Mouse (Mus musculus): ENCODE data around the gene Adgrg3. TPM values are rescaled to one million over a fixed set of nuclear protein-coding genes. Genes with fewer than 3 reads are reported as not detected.

Gene Adgrg3
- polyA plus RNA-seq, 1 experiment from 2014 or later = 2.4 TPM

DNA sequence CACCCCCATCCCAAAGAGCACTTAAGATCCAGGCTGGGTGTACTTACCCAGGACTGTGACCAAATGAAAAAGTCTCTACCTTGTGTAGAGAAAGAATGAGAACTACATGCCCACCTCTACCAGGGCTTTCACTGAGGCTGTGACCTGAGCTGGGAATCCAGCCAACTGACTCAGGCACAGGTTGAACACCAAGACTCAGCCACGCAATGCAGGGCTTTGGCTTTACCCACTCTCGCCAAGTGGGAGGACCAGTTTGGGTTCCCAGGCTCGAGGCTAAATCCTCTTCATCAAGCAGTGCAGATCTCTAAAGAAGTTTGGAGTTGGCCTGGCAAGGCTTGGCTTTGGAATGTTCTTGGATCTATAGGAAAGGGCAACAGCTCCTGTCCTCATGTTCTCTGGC, 58.0 kb downstream of the Adgrg3 start:
- Histone ChIP-seq H3K4me3 (replicated peaks) (no peak overlapping the region), H3K27ac (no peak overlapping the region), H3K4me1 (peaks cover 5% of the 10 kb centered on the region; the same call in 1 of the 2 replicates), H3K9me3 (no peaks in the 10 kb centered on the region), H3K9ac (no peak overlapping the region), H3K4me2 (no peak overlapping the region), H3K27me3 (peaks cover 10% of the 10 kb centered on the region; the same call in 1 of the 2 replicates), H3K36me3 (replicated peaks) (no peaks in the 10 kb centered on the region)
- ATAC-seq (ENCODE audit: low FRiP score) = no peak
- 91% methylated on average over 3 of the region's 3 CpGs for WGBS

DNA sequence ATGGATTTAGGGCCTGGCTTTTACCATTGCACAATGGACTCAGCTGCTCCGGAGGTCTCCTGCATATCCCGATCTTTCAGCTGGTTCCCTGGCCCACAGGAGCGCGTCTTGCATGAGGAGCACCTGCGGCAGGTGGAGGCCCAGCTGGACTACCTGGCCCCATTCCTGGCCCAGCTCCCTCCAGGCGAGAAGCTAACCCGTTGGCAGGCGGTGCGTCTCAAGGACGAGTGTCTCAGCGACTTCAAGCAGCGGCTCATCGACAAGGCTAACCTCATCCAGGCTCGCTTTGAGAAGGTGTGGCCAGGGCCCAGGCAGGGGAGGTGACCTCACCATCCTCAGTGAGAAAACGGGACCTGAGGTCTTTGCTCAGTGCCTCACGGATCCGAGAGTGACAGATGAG, 58.7 kb downstream of the Adgrg3 start:
- WGBS = 85% methylated on average over 17 of the region's 17 CpGs

DNA sequence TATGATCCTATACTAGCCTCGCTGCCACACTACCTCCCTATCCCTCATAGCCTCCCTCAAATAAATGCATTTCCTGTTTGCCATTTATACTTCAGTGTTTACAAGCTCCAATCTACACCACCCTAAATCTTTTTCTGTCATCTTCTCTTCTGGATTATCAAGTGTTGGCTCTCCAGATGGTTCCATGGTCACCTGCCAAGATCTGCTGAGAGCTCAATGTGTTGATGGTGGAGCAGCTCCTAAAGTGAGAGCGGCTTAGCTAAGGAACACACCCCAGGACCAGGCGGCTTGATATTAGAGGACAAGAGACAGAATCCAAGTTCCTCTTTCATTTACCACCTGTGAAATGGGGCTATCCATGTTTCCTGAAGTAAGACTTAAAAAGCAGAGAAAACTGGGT, 60.6 kb downstream of the Adgrg3 start:
- H3K9ac ChIP-seq = no peak overlapping the region
- H3K27me3 ChIP-seq = peaks cover 10% of the 10 kb centered on the region; the same call in 1 of the 2 replicates
- no peak overlapping the region for H3K4me3 ChIP-seq (replicated peaks)
- peaks cover 18% of the 10 kb centered on the region for H3K4me1 ChIP-seq
- no peak for ATAC-seq (ENCODE audit: low FRiP score)
- no peak overlapping the region for H3K27ac ChIP-seq
- no peaks in the 10 kb centered on the region for H3K9me3 ChIP-seq
- no peak overlapping the region for H3K4me2 ChIP-seq
- 84% methylated on average over 3 of the region's 3 CpGs for whole genome bisulfite sequencing
- H3K36me3 ChIP-seq (replicated peaks) = no peaks in the 10 kb centered on the region

More for the DNA sequence above, 58.7 kb downstream of the Adgrg3 start:
- no peak overlapping the region for H3K27ac ChIP-seq
- peaks cover 10% of the 10 kb centered on the region; the same call in 1 of the 2 replicates for H3K27me3 ChIP-seq
- no peak overlapping the region for H3K4me2 ChIP-seq
- H3K9me3 ChIP-seq = no peaks in the 10 kb centered on the region
- no peak overlapping the region for H3K9ac ChIP-seq
- peaks cover 5% of the 10 kb centered on the region; the same call in 1 of the 2 replicates for H3K4me1 ChIP-seq
- no peak for ATAC-seq (ENCODE audit: low FRiP score)
- H3K36me3 ChIP-seq (replicated peaks) = no peaks in the 10 kb centered on the region
- no peak overlapping the region for H3K4me3 ChIP-seq (replicated peaks)

DNA sequence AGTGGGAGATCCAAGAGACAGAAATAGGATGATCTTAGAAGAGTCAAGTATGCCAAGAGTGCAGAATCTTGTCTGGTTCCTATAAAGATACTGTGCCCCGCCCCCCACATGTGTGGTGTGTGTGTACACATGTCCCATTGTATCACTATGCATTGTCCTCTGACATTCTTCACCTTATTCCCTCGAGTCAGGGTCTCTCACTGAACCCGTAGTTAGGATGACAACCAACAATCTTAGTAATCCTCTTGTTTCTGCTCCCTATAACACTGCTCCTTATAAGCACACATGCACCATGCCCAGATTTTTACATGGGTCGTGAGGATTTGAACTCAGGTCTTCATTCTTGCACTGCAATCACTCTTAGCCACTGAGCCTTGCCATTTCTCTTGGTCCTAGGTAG, 61.8 kb downstream of the Adgrg3 start:
- no peak overlapping the region for H3K4me2 ChIP-seq
- no peak overlapping the region for H3K9ac ChIP-seq
- H3K4me3 ChIP-seq (replicated peaks) = no peak overlapping the region
- peaks cover 10% of the 10 kb centered on the region; the same call in 1 of the 2 replicates for H3K27me3 ChIP-seq
- 87% methylated on average over 4 of the region's 4 CpGs for WGBS
- peaks cover 8% of the 10 kb centered on the region; the same call in 1 of the 2 replicates for H3K36me3 ChIP-seq (replicated peaks)
- ATAC-seq (ENCODE audit: low FRiP score) = no peak
- H3K9me3 ChIP-seq = no peaks in the 10 kb centered on the region
- peaks cover 18% of the 10 kb centered on the region for H3K4me1 ChIP-seq
- H3K27ac ChIP-seq = no peak overlapping the region

DNA sequence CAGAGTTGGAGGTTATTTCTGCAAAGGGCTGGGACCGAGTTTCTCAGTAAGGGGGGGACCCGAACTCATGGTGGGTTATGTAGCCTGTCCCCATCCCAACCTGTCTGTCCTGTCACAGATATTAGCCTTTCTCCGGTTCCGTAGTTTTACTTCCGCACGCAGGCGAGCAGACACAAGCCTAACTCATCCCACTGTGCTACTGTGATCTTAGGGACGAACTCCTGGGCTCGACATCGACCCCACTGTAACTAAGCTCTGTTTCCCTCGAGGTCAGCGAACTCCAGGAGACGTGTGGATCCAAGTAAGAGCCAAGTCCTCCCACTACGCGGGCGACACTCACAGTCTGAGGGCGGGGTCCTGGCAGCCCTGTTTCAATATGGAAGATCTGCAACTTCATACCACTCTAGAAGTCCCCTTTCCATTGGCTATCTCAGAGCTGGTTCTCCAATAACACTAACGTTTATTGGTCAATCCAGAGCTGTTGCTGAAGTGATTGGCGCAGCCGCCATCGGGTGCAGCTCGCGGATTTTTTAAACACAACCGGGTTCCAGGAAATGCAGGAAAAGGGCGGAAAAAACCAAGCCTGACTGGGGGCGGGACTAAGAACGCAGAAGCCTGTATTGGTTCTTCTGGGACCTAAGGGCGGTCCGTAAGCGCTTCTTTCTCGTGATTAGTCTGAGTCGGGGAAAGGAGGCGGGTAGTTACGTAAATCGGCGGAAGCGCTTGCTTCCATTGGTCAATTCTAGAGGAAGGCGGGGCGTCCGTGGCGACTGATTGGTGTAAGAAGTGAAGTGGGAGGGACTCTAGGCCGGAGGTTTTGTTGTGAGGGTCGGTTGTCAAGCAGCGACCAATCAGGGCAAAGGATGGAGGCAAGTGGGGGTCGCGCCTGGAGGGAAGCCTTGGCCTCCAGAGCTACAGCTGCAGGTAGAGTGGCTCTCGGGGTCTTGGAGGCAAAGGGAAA, 63.2 kb downstream of the Adgrg3 start, which contains the start of gene Katnb1:
Katnb1 (plus strand) TSS at position 806 of the 961 bp plus-strand sequence.
- Histone ChIP-seq H3K27me3 (peaks cover 10% of the 10 kb centered on the region; the same call in 1 of the 2 replicates), H3K9me3 (no peaks in the 10 kb centered on the region), H3K4me1 (peaks cover 18% of the 10 kb centered on the region), H3K4me2 (peak within 1 kb of the TSS; percentile 94), H3K4me3 (replicated peaks) (peak within 1 kb of the TSS; percentile 84), H3K36me3 (replicated peaks) (peaks cover 20% of the 10 kb centered on the region), H3K27ac (peak within 1 kb of the TSS; percentile 78), H3K9ac (peak within 1 kb of the TSS; percentile 87)
- WGBS = under 1% methylated on average over 47 of the region's 47 CpGs
- peak; percentile 98 for ATAC-seq (ENCODE audit: low FRiP score)

DNA sequence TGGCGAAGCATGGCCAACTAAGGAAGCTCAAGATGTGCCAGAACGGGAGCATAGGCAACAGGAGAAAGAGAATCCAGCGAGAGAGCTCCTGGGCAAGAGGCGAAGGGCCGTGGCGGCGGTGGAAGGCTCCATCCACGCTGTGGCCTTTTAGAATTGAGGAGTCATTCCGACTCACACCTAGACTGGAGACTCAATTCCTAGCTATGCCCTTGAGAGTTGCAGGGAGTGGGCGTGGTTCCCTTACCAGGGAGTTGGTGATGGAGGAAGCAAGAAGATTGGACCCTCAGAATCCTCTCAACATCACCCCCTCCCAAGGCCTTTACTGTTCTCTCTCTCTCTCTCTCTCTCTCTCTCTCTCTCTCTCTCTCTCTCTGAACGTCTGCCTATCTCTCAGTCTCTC, 64.2 kb downstream of the Adgrg3 start:
- no peak for ATAC-seq (ENCODE audit: low FRiP score)
- Histone ChIP-seq H3K9ac (peak overlapping the region; percentile 87), H3K36me3 (replicated peaks) (peaks cover 26% of the 10 kb centered on the region), H3K4me3 (replicated peaks) (peak overlapping the region; percentile 84), H3K27me3 (peaks cover 10% of the 10 kb centered on the region; the same call in 1 of the 2 replicates), H3K4me2 (peak overlapping the region; percentile 94), H3K9me3 (no peaks in the 10 kb centered on the region), H3K27ac (peak overlapping the region; percentile 78), H3K4me1 (peaks cover 18% of the 10 kb centered on the region)
- 5% methylated on average over 11 of the region's 11 CpGs for WGBS

DNA sequence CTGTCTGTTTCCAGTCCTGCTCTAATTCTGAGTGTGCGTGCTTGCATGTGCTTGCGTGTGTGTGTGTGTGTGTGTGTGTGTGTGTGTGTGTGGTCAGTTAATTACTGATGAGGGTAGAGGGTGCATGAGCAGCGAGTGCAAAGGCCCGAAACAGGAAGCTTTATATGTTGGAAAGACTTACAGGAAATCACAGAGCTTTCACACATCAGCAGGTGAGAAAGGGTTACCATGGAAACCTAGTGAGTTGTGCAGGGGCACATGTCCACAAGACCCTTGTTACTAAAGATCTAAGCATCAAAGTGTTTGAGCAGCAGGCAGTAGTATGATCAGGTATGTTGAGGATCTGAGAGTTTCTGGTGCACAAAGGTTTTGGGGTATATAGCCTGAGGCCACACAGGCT, 66.8 kb downstream of the Adgrg3 start:
- no peak overlapping the region for H3K27ac ChIP-seq
- H3K36me3 ChIP-seq (replicated peaks) = peaks cover 52% of the 10 kb centered on the region
- H3K27me3 ChIP-seq = no peaks in the 10 kb centered on the region
- no peak overlapping the region for H3K4me3 ChIP-seq (replicated peaks)
- H3K4me2 ChIP-seq = no peak overlapping the region
- WGBS = 89% methylated on average over 4 of the region's 4 CpGs
- H3K9ac ChIP-seq = no peak overlapping the region
- no peaks in the 10 kb centered on the region for H3K9me3 ChIP-seq
- H3K4me1 ChIP-seq = peaks cover 18% of the 10 kb centered on the region
- no peak for ATAC-seq (ENCODE audit: low FRiP score)

DNA sequence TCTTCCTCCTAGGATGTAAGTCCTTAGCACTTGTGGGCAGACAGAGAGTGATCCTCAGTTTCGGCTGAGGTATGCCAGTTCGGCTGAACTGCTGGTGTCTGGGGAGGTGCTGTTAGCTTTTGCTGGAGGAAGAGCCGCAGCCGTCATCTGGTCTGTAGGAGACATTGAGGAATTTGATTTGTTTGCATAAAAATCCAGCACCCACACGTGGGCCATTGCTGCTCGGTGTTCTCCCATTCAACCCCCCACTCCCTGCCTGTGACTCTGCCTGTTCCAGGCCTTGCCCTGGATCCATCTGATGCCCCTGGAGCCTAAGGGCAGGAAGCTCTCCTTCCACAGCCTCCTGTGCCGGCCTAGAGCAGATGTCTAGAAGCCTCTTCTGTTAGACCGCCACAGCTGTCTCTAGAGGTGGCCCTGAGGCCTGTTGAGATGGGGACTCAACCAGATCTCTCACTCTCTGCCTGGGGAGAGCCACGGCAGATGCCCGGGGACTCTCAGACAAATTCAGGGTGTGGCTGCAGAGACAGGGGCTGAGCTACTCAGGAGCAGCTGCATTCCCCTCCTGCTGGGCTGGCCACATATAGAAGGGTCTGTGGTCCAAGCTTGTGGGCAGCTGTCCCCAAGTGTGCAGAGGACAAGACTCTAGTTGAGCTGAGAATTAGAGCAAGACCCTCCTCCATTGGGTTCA, 67.4 kb downstream of the Adgrg3 start:
- H3K9ac ChIP-seq = no peak overlapping the region
- H3K4me3 ChIP-seq (replicated peaks) = no peak overlapping the region
- H3K4me1 ChIP-seq = peaks cover 18% of the 10 kb centered on the region
- no peaks in the 10 kb centered on the region for H3K27me3 ChIP-seq
- no peak for ATAC-seq (ENCODE audit: low FRiP score)
- peaks cover 57% of the 10 kb centered on the region for H3K36me3 ChIP-seq (replicated peaks)
- no peak overlapping the region for H3K4me2 ChIP-seq
- no peak overlapping the region for H3K27ac ChIP-seq
- WGBS = 87% methylated on average over 10 of the region's 10 CpGs
- H3K9me3 ChIP-seq = no peaks in the 10 kb centered on the region

DNA sequence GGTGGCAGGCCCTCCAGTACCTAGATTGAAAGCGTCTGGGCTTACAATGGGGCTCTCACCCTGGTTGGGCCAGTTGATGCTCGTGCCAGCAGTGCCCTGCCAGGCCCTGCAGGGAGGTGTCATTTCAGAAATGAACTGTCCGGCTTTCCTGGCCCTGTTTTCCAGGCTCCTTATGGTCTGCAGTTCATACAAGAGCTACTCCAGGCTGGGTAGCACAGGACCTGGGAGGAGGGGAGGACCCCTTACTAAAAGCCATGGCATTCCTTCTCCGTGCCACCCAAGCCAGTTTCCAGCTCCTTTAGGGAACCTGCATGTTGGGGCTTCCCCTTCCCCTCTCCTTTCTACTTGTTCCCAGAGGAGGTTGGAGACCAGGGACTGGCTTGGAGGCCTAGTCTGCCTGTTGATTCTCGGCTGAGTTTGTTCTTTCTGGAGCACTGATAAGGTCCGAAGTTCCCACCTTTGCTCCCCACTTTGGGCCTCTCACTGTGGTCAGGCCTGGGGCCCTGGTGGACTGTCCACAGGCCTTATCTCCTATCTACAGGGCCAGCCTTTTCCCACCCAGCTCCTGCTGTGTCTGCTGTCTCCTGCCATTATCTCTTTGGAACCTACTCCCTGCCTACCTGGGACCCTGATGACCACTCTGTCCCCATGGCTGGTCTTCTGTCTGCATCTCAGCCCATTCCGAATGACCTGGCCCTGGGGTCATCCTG, 68.1 kb downstream of the Adgrg3 start:
- 92% methylated on average over 7 of the region's 7 CpGs for WGBS
- no peak overlapping the region for H3K27ac ChIP-seq
- peaks cover 64% of the 10 kb centered on the region for H3K36me3 ChIP-seq (replicated peaks)

DNA sequence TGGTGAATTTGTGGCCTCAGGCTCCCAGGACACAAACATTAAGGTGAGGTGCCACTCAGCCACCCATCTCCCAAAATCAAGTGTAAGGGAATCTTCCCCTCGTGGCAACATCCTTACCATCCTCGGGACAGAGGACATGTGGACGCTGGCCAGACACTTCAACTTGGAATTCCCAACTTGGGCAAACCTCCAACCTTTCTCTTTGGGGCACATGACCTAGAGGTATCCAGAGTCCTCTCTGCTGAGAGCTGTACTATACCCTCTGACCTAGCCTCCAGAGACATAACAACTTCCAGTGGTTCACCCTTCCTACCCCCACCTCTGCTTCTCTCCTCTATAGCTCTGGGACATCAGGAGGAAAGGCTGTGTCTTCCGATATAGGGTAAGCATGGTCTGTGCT, 76.1 kb downstream of the Adgrg3 start:
- H3K27me3 ChIP-seq = no peaks in the 10 kb centered on the region
- H3K4me2 ChIP-seq = no peak overlapping the region
- H3K27ac ChIP-seq = no peak overlapping the region
- H3K4me1 ChIP-seq = no peaks in the 10 kb centered on the region
- 88% methylated on average over 4 of the region's 4 CpGs for WGBS
- H3K36me3 ChIP-seq (replicated peaks) = peaks cover 89% of the 10 kb centered on the region
- no peak overlapping the region for H3K4me3 ChIP-seq (replicated peaks)
- no peak for ATAC-seq (ENCODE audit: low FRiP score)
- no peak overlapping the region for H3K9ac ChIP-seq
- H3K9me3 ChIP-seq = no peaks in the 10 kb centered on the region

More for the DNA sequence above, 68.1 kb downstream of the Adgrg3 start:
- Histone ChIP-seq H3K9me3 (no peaks in the 10 kb centered on the region), H3K4me3 (replicated peaks) (no peak overlapping the region), H3K27me3 (no peaks in the 10 kb centered on the region), H3K4me2 (no peak overlapping the region), H3K4me1 (peaks cover 13% of the 10 kb centered on the region), H3K9ac (no peak overlapping the region)
- ATAC-seq (ENCODE audit: low FRiP score) = no peak

Measured in forebrain, embryonic 12.5 days (tissue).